Mouse (Mus musculus): ENCODE data around the gene Olfr318.

Olfr318 gene

GRCm38 (mm10) chr11:58723914-58724313, at the start of gene Olfr318:
Gene Olfr318 (minus strand): TSS chr11:58724014.
- TF ChIP-seq GATA4 (IDR thresholded peaks at IDR 0.05; ENCODE audit: insufficient replicate concordance, low read length), result no peak

- no peak for TF ChIP-seq GATA4 (IDR thresholded peaks at IDR 0.05; ENCODE audit: insufficient replicate concordance, low read length)
Measured at GRCm38 (mm10) chr11:58772888-58773287, 49.1 kb upstream of the Olfr318 start, which contains the start of gene Olfr315. Gene Olfr315 (plus strand): TSS chr11:58773188.

- TF ChIP-seq GATA4 (IDR thresholded peaks at IDR 0.05; ENCODE audit: insufficient replicate concordance, low read length), result no peak
Measured at GRCm38 (mm10) chr11:58752434-58752833, 28.6 kb upstream of the Olfr318 start, which contains the start of gene Olfr316. Gene Olfr316 (plus strand): TSS chr11:58752734.

- no peak for TF ChIP-seq GATA4 (IDR thresholded peaks at IDR 0.05; ENCODE audit: insufficient replicate concordance, low read length)
Measured at GRCm38 (mm10) chr11:58738792-58739262, 15.0 kb upstream of the Olfr318 start, which contains the start of gene Olfr317. Gene Olfr317 (minus strand): TSS chr11:58739212.

GRCm38 (mm10) chr11:58733372-58733771, 9.6 kb upstream of the Olfr318 start:
- no peak for TF ChIP-seq GATA4 (IDR thresholded peaks at IDR 0.05; ENCODE audit: insufficient replicate concordance, low read length)

GRCm38 (mm10) chr11:58719701-58720100, 4.1 kb downstream of the Olfr318 start:
- TF ChIP-seq GATA4 (IDR thresholded peaks at IDR 0.05; ENCODE audit: insufficient replicate concordance, low read length), result no peak

GRCm38 (mm10) chr11:58709086-58709485, 14.7 kb downstream of the Olfr318 start:
- TF ChIP-seq GATA4 (IDR thresholded peaks at IDR 0.05; ENCODE audit: insufficient replicate concordance, low read length), result no peak

GRCm38 (mm10) chr11:58698862-58699261, 25.0 kb downstream of the Olfr318 start, which contains the start of gene Olfr319:
Gene Olfr319 (plus strand): TSS chr11:58699162.
- no peak for TF ChIP-seq GATA4 (IDR thresholded peaks at IDR 0.05; ENCODE audit: insufficient replicate concordance, low read length)

GRCm38 (mm10) chr11:58680799-58681198, 43.0 kb downstream of the Olfr318 start, which contains the start of gene Olfr320:
Gene Olfr320 (plus strand): TSS chr11:58681099.
- TF ChIP-seq GATA4 (IDR thresholded peaks at IDR 0.05; ENCODE audit: insufficient replicate concordance, low read length), result no peak

GRCm38 (mm10) chr11:58671825-58672224, 52.0 kb downstream of the Olfr318 start:
- TF ChIP-seq GATA4 (IDR thresholded peaks at IDR 0.05; ENCODE audit: insufficient replicate concordance, low read length), result no peak

GRCm38 (mm10) chr11:58669252-58669651, 54.6 kb downstream of the Olfr318 start:
- TF ChIP-seq GATA4 (IDR thresholded peaks at IDR 0.05; ENCODE audit: insufficient replicate concordance, low read length), result no peak

All from liver, adult (tissue).